Mouse (Mus musculus): ENCODE data around the gene Tnip2. TPM values are rescaled to one million over a fixed set of nuclear protein-coding genes. Genes with fewer than 3 reads are reported as not detected.

The Tnip2 gene
- total RNA-seq, 2 experiments from 2014 or later: 29.9 to 30.9 TPM

DNA sequence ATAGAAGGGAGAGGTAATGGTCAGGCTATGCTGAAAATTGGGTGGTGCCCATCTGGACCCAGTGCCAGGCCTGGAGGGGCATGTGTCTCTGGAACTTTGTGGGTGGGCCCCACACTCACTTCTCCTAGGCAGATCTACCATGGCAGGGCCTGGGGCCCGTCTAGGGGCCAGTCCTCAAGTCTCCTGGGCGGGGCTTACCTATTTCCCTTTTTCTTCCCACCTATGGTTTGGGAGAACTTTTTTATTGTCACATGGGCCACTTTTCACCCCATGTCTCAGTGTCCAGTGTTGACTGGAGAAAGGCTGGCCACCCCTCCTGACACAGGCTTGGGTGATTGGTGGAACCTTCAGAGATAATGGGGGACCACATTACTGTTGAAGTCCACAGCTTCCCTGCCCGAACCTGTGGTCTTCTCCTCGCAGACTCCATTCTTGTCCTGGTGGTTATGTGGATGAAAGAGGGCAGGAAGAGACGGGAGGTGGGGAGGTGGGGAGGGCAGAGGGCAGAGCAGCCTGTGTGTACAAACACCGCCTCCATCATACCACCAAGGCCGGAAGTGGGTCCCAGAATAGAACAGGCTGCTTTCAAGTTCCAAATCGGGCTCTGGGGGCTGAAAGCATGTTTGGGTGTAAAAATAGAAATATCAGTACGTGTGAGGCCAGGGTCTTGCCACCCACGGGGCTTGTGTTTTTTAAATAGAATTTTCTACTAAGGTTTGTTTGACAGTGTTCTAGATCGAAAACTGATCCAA lies 6.8 kb upstream of the Tnip2 start:
- no peak for DNase-seq (ENCODE audit: low spot score in 2 of 2)
- no peak for TF ChIP-seq CTCF (conservative IDR thresholded peaks at IDR 0.05)
- Histone ChIP-seq H3K27ac (no peak overlapping the region), H3K4me3 (no peak overlapping the region)

- no peak overlapping the region for H3K4me3 ChIP-seq
- no peak for DNase-seq (ENCODE audit: low spot score in 2 of 2)
- TF ChIP-seq CTCF (conservative IDR thresholded peaks at IDR 0.05): no peak
- H3K27ac ChIP-seq: no peak overlapping the region
Measured at GRCm38 (mm10) chr5:34519389-34519910, 5.7 kb upstream of the Tnip2 start.

DNA sequence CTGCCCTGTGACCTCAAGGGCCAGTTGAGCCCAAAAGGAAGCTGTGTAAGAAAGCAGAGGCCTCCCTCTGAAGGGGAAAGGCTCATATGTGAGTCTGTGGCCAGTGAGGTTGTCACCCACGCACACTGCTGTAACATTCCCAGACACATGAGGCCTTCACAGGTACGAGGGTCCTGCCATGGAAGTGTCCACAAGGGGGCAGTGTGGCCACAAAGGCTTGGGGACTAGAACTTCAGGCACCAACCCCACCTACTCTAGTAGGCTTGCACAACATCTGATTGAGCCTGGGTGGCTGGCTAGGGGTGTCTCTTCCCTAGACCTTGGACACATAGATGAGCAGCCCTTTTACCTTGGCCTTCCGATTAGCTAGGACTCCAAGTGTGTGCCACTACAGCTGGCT lies 4.1 kb upstream of the Tnip2 start:
- peak; percentile 91 for TF ChIP-seq CTCF (conservative IDR thresholded peaks at IDR 0.05)
- H3K27ac ChIP-seq: no peak overlapping the region
- peak; percentile 50 to 74 for DNase-seq (ENCODE audit: low spot score in 2 of 2)

DNA sequence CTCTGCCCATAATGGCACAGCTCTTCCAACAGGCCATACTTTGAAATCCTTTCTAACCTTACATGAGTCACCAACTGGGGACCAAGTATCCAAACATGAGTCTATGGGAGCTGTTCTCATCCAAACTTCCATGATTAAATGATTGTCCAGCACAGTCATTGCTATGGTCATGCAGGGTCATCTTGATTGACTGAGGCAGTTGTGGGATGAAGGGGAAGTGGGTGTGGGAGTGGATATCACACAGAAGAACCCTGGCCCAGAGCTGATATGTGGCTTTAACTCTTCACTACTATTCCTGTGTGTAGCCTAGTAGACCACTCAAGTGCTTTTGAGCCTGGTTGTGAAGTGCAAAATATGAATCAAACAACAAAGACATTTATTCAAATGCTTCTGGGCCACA lies 1.3 kb upstream of the Tnip2 start:
- no peak for DNase-seq (ENCODE audit: low spot score in 2 of 2)
- no peak overlapping the region for H3K27ac ChIP-seq
- H3K4me3 ChIP-seq: no peak overlapping the region
- no peak for TF ChIP-seq CTCF (conservative IDR thresholded peaks at IDR 0.05)

More for the DNA sequence above, 4.1 kb upstream of the Tnip2 start:
- H3K4me3 ChIP-seq: no peak overlapping the region

- DNase-seq (ENCODE audit: low spot score in 2 of 2): no peak
- peak overlapping the region; percentile 87 for H3K4me3 ChIP-seq
- peak overlapping the region; percentile 85 for H3K27ac ChIP-seq
- TF ChIP-seq CTCF (conservative IDR thresholded peaks at IDR 0.05): no peak
Measured at GRCm38 (mm10) chr5:34514218-34514566, 401 bp upstream of the Tnip2 start.

- no peak for TF ChIP-seq CTCF (conservative IDR thresholded peaks at IDR 0.05)
- Histone ChIP-seq H3K4me3 (peak overlapping the region; percentile 87; the same call in 1 of the 2 replicates), H3K27ac (no peak overlapping the region)
- DNase-seq (ENCODE audit: low spot score in 2 of 2): no peak
Measured at GRCm38 (mm10) chr5:34512486-34512885, 1.3 kb downstream of the Tnip2 start.

DNA sequence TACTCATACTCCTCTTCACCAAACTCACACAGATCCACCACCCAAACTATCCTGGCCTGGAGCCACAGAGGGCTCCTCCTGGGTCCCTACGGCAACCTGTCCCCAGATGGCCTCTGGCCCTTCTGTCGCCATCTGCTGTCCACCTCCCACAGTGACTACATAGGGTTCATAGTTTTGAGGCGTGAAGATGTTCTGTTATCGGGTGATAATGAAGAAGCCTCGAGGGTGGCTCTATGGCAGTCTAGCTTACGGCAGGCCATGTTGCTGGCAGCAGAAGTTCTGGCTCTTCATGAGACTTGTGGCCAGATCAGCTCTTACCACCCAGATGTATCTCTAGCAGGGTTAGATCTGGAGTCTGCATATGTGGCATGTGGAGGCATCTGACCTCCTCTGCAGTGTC lies 11.0 kb downstream of the Tnip2 start:
- no peak for TF ChIP-seq CTCF (conservative IDR thresholded peaks at IDR 0.05)
- no peak overlapping the region for H3K4me3 ChIP-seq
- H3K27ac ChIP-seq: peak overlapping the region; percentile 71
- no peak for DNase-seq (ENCODE audit: low spot score in 2 of 2)

GRCm38 (mm10) chr5:34502411-34502810 lies 11.4 kb downstream of the Tnip2 start:
- Histone ChIP-seq H3K4me3 (no peak overlapping the region), H3K27ac (peak overlapping the region; percentile 71)
- peak in 1 of 2 experiments; percentile 34 for DNase-seq (ENCODE audit: low spot score in 2 of 2)
- TF ChIP-seq CTCF (conservative IDR thresholded peaks at IDR 0.05): no peak

GRCm38 (mm10) chr5:34501588-34501987 lies 12.2 kb downstream of the Tnip2 start:
- DNase-seq (ENCODE audit: low spot score in 2 of 2): no peak
- Histone ChIP-seq H3K4me3 (no peak overlapping the region), H3K27ac (peak overlapping the region; percentile 71; the same call in 1 of the 2 replicates)
- no peak for TF ChIP-seq CTCF (conservative IDR thresholded peaks at IDR 0.05)

- TF ChIP-seq CTCF (conservative IDR thresholded peaks at IDR 0.05): no peak
- H3K27ac ChIP-seq: 0 out of 2 replicates have a peak overlapping the region, but pooled peaks have one; percentile 20
Measured at GRCm38 (mm10) chr5:34500886-34501285, 12.9 kb downstream of the Tnip2 start.

GRCm38 (mm10) chr5:34496745-34497144 lies 17.0 kb downstream of the Tnip2 start:
- Histone ChIP-seq H3K4me3 (no peak overlapping the region), H3K27ac (no peak overlapping the region)
- no peak for TF ChIP-seq CTCF (conservative IDR thresholded peaks at IDR 0.05)
- DNase-seq (ENCODE audit: low spot score in 2 of 2): no peak

More at GRCm38 (mm10) chr5:34500886-34501285, 12.9 kb downstream of the Tnip2 start:
- DNase-seq (ENCODE audit: low spot score in 2 of 2): no peak
- no peak overlapping the region for H3K4me3 ChIP-seq

DNA sequence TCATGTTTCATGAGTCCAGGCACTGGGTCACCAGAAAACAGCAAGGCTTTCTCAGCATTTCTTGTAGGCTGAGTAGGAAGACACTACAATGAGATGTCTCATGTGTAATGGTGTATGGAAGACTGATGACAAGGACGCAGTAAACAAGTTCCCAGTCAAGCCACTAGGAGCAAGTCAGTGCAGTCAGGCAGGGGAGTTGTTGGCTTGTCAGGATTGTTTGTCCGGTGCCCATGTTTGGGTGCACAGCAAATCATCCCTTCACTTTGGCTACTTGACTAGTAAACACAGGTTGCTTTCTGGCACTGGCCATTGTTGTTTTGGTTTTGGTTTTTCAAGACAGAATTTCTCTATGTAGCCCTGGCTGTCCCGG lies 24.4 kb downstream of the Tnip2 start:
- TF ChIP-seq CTCF (conservative IDR thresholded peaks at IDR 0.05): peak; percentile 42
- DNase-seq (ENCODE audit: low spot score in 2 of 2): no peak
- Histone ChIP-seq H3K4me3 (no peak overlapping the region), H3K27ac (no peak overlapping the region)

GRCm38 (mm10) chr5:34488741-34489417 lies 24.9 kb downstream of the Tnip2 start:
- no peak for TF ChIP-seq CTCF (conservative IDR thresholded peaks at IDR 0.05)
- H3K27ac ChIP-seq: no peak overlapping the region
- H3K4me3 ChIP-seq: no peak overlapping the region
- DNase-seq (ENCODE audit: low spot score in 2 of 2): no peak
